Mouse (Mus musculus) myocyte (in vitro differentiated cells): ENCODE measurements around the gene Zfp692. TPM values are rescaled to one million over a fixed set of nuclear protein-coding genes. Genes with fewer than 3 reads are reported as not detected.

Experiments
- H3K27me3 ChIP-seq: one replicate; pipeline ENCODE4 v1.6.1; 2011; ENCODE audit not compliant: control insufficient read depth, insufficient read depth, insufficient read length
- H3K36me3 ChIP-seq: one replicate; pipeline ENCODE4 v1.6.1; 2011; ENCODE audit not compliant: control insufficient read depth, insufficient read depth
- H3K4me2 ChIP-seq: one replicate; pipeline ENCODE4 v1.6.1; 2011; ENCODE audit warnings: low read depth, control low read depth
- H3K4me3 ChIP-seq: one replicate; pipeline ENCODE4 v1.5.1; 2011; ENCODE audit warnings: mild to moderate bottlenecking, control low read depth, moderate library complexity
- H3K79me2 ChIP-seq: one replicate; pipeline ENCODE4 v1.6.1; 2011; ENCODE audit not compliant: control insufficient read depth, insufficient read depth
- H3ac ChIP-seq: one replicate; pipeline ENCODE4 v1.6.1; 2011; ENCODE audit not compliant: control insufficient read depth, insufficient read length
- CEBPB ChIP-seq: IDR thresholded peaks from 2 replicates; pipeline ENCODE4 v1.6.1; 2011; ENCODE audit warnings: mild to moderate bottlenecking, moderate library complexity; ENCODE audit not compliant: poor library complexity, insufficient read depth, severe bottlenecking
- E2F4 ChIP-seq: IDR thresholded peaks from one replicate; pipeline ENCODE4 v1.6.1; 2011; ENCODE audit warnings: mild to moderate bottlenecking, control low read depth, moderate library complexity; ENCODE audit not compliant: insufficient read depth
- MAX ChIP-seq: IDR thresholded peaks from one replicate; pipeline ENCODE4 v1.6.1; 2011; ENCODE audit warnings: low read depth, mild to moderate bottlenecking, control low read depth
- MYOD1 ChIP-seq, 3 experiments: IDR thresholded peaks; one replicate each; pipeline ENCODE4 v1.6.1; 2011; ENCODE audit warnings: control low read depth in 2 of 3, low read depth in 2 of 3, mild to moderate bottlenecking in 2 of 3, moderate library complexity in 1 of 3; ENCODE audit not compliant: insufficient read length in 2 of 3, control insufficient read depth in 1 of 3
- MYOG ChIP-seq, 3 experiments: IDR thresholded peaks; one replicate each; pipeline ENCODE4 v1.6.1; 2011; ENCODE audit warnings: control low read depth in 2 of 3, low read depth in 2 of 3, mild to moderate bottlenecking in 2 of 3; ENCODE audit not compliant: insufficient read length in 2 of 3, control insufficient read depth in 1 of 3, insufficient read depth in 1 of 3
- POLR2A ChIP-seq: IDR thresholded peaks from one replicate; pipeline ENCODE4 v1.6.1; 2011; ENCODE audit warnings: low read depth, mild to moderate bottlenecking, control low read depth, moderate library complexity; ENCODE audit not compliant: insufficient read length
- POLR2AphosphoS2 ChIP-seq: IDR thresholded peaks from one replicate; pipeline ENCODE4 v1.6.1; 2011; ENCODE audit warnings: low read depth, control low read depth; ENCODE audit not compliant: insufficient read length
- REST ChIP-seq: IDR thresholded peaks from one replicate; pipeline ENCODE4 v1.6.1; 2011; ENCODE audit warnings: mild to moderate bottlenecking, control low read depth, moderate library complexity; ENCODE audit not compliant: insufficient read depth, insufficient read length
- SRF ChIP-seq: IDR thresholded peaks from one replicate; pipeline ENCODE4 v1.6.1; 2011; ENCODE audit warnings: low read depth; ENCODE audit not compliant: control insufficient read depth, insufficient read length
- TCF12 ChIP-seq: IDR thresholded peaks from one replicate; pipeline ENCODE4 v1.6.1; 2011; ENCODE audit warnings: mild to moderate bottlenecking, control low read depth; ENCODE audit not compliant: poor library complexity, insufficient read depth, severe bottlenecking
- TCF3 ChIP-seq: IDR thresholded peaks from one replicate; pipeline ENCODE4 v1.6.1; 2011; ENCODE audit warnings: low read depth, control low read depth; ENCODE audit not compliant: insufficient read length
- USF1 ChIP-seq: IDR thresholded peaks from one replicate; pipeline ENCODE4 v1.6.1; 2011; ENCODE audit warnings: low read depth, mild to moderate bottlenecking, control low read depth, moderate library complexity
- polyA plus RNA-seq: library from polyadenylated mRNA; unstranded; fragments of >200 nt; fragmentation: generic; extraction: Trizol; gene quantifications from one replicate; pipeline ENCODE4 v1.2.1, GENCODE M21; 2012; ENCODE audit warnings: missing spikeins

Gene Zfp692
- polyA plus RNA-seq, 1 experiment: 6.0 TPM

GRCm38 (mm10) chr11:58351179-58351578, 44.3 kb downstream of the Zfp692 start:
- H3K79me2 ChIP-seq: no peaks in the 10 kb centered on the region
- no peaks in the 10 kb centered on the region for H3K27me3 ChIP-seq
- TF ChIP-seq POLR2A: no peak
- TF ChIP-seq CEBPB: no peak
- TF ChIP-seq POLR2AphosphoS2: peak; percentile 31
- no peak for TF ChIP-seq MYOG (IDR thresholded peaks at IDR 0.05; ENCODE audit: control insufficient read depth in 1 of 3, insufficient read depth in 1 of 3, insufficient read length in 2 of 3, low read depth in 2 of 3)
- no peak for TF ChIP-seq USF1
- H3K4me2 ChIP-seq: no peak overlapping the region
- H3K36me3 ChIP-seq: no peaks in the 10 kb centered on the region
- no peak overlapping the region for H3K4me3 ChIP-seq
- no peak overlapping the region for H3ac ChIP-seq

DNA sequence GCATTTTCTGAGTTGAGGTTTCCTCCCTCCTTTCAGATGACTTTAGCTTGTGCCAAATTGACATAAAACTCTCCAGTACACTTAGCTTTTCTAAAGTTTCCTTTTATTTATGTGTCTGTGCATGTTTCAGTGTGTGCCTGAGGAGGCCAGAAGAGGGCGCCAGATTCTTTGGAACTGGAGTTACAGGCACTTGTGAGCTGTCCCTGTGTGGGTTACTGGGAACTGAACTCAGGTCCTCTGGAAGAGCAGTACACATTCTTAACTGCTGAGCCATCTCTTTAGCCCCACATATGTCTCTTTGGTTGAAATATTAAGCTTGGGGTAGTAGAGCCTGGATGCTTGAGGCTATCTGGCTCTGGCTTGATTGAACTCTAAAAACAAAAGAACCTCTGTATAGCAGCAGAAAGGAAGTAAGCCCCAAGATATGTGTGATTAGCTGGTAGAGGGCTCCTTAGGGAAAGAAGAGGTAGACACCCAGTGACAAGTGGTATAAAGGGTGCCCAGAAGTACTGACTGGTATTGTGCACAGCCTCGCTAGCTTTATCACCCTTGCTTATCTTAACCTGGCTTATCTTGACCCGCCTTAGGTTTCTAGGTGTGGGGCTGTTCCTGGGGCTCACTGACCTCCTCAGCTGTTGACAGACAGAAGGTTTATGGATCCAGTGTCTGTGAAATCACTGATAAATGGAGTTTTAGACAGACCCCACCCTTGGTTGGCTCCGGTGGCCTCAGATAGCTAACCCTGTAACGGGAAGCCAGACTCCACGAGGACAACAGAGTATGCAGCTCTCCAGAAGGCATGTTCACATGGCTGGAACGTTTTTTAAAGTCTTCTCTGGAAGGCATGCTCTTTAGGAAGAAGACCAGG, 46.0 kb downstream of the Zfp692 start:
- H3K27me3 ChIP-seq: no peaks in the 10 kb centered on the region
- H3K36me3 ChIP-seq: no peaks in the 10 kb centered on the region
- H3K4me2 ChIP-seq: no peak overlapping the region
- no peak overlapping the region for H3ac ChIP-seq
- no peak overlapping the region for H3K4me3 ChIP-seq
- H3K79me2 ChIP-seq: no peaks in the 10 kb centered on the region
- TF ChIP-seq MYOD1 (IDR thresholded peaks at IDR 0.05; ENCODE audit: control insufficient read depth in 1 of 3, insufficient read length in 2 of 3, low read depth in 2 of 3) (no peak), MAX (no peak), MYOG (IDR thresholded peaks at IDR 0.05; ENCODE audit: control insufficient read depth in 1 of 3, insufficient read depth in 1 of 3, insufficient read length in 2 of 3, low read depth in 2 of 3) (no peak), TCF3 (no peak), REST (no peak), SRF (no peak), E2F4 (no peak), USF1 (no peak), POLR2AphosphoS2 (no peak)

DNA sequence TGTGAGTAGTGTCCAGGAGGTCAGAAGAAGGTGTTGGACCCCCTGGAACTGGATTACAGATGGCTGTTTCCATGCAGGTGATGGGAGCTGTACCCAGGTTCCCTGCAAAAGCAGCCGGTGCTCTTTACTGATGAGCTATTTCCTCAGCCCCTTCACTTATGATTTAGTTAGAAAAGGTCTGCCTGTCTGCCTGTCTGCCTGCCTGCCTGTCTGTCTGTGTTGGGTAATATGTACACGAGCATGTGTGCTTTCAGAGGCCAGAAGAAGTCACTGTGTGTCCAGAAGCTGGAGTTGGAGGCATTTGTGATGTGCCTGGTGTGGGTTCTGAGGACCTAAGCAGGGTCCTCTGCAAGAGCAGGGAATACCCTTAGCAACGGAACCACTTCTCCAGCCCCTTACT, 46.8 kb downstream of the Zfp692 start:
- no peaks in the 10 kb centered on the region for H3K79me2 ChIP-seq
- no peaks in the 10 kb centered on the region for H3K27me3 ChIP-seq
- no peak overlapping the region for H3ac ChIP-seq
- no peak overlapping the region for H3K4me3 ChIP-seq
- no peaks in the 10 kb centered on the region for H3K36me3 ChIP-seq
- TF ChIP-seq TCF12 (no peak), MAX (no peak)
- H3K4me2 ChIP-seq: no peak overlapping the region

- Histone ChIP-seq H3K36me3 (no peaks in the 10 kb centered on the region), H3K79me2 (no peaks in the 10 kb centered on the region), H3K27me3 (no peaks in the 10 kb centered on the region), H3K4me3 (no peak overlapping the region), H3K4me2 (no peak overlapping the region), H3ac (no peak overlapping the region)
- TF ChIP-seq CEBPB (no peak), MYOG (IDR thresholded peaks at IDR 0.05; ENCODE audit: control insufficient read depth in 1 of 3, insufficient read depth in 1 of 3, insufficient read length in 2 of 3, low read depth in 2 of 3) (no peak), TCF3 (no peak), TCF12 (no peak), MYOD1 (IDR thresholded peaks at IDR 0.05; ENCODE audit: control insufficient read depth in 1 of 3, insufficient read length in 2 of 3, low read depth in 2 of 3) (no peak), E2F4 (no peak), POLR2A (no peak)
These were observed 47.6 kb downstream of the Zfp692 start for GRCm38 (mm10) chr11:58354476-58354875.

DNA sequence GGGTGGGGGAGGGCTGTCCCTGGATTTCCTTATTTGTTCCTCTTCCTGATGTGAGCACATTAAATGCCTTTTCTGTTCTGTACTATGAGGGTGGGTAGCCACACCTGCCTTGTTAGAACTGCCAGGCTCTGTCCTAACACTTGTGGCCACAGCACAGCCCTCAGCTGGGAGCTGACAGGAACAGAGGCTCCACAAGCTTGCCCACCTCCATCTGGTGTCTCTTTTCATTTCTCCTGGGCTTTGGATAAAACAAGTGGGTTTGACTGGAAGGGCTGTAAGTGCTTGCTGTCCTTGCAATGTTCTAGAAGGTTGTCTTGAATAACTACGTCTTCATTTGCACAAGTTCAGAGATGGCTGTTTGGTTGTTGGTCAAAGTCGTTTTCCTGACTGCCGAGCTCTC, 48.1 kb downstream of the Zfp692 start:
- Histone ChIP-seq H3ac (no peak overlapping the region), H3K4me3 (no peak overlapping the region), H3K4me2 (no peak overlapping the region), H3K36me3 (no peaks in the 10 kb centered on the region), H3K27me3 (no peaks in the 10 kb centered on the region), H3K79me2 (no peaks in the 10 kb centered on the region)
- no peak for TF ChIP-seq SRF

GRCm38 (mm10) chr11:58357042-58357441, 50.2 kb downstream of the Zfp692 start:
- TF ChIP-seq TCF12 (no peak), SRF (no peak), REST (no peak), USF1 (no peak), MYOD1 (IDR thresholded peaks at IDR 0.05; ENCODE audit: control insufficient read depth in 1 of 3, insufficient read length in 2 of 3, low read depth in 2 of 3) (no peak), E2F4 (no peak), POLR2A (no peak), TCF3 (no peak), CEBPB (no peak), MAX (no peak), POLR2AphosphoS2 (no peak), MYOG (IDR thresholded peaks at IDR 0.05; ENCODE audit: control insufficient read depth in 1 of 3, insufficient read depth in 1 of 3, insufficient read length in 2 of 3, low read depth in 2 of 3) (no peak)
- no peaks in the 10 kb centered on the region for H3K36me3 ChIP-seq
- no peak overlapping the region for H3ac ChIP-seq
- no peaks in the 10 kb centered on the region for H3K79me2 ChIP-seq
- no peak overlapping the region for H3K4me3 ChIP-seq
- no peak overlapping the region for H3K4me2 ChIP-seq
- no peaks in the 10 kb centered on the region for H3K27me3 ChIP-seq
